Mouse (Mus musculus) stomach, postnatal 0 days (tissue): ENCODE data around the gene Fastkd5.

ENCODE experiments used
- CTCF ChIP-seq: IDR thresholded peaks from 2 replicates; pipeline ENCODE4 v1.5.1; 2016; ENCODE audit warnings: antibody characterized with exemption, low read depth, mild to moderate bottlenecking, moderate library complexity
- EP300 ChIP-seq: optimal IDR thresholded peaks from 2 replicates; pipeline ENCODE3; 2016; ENCODE audit warnings: antibody characterized with exemption

- TF ChIP-seq CTCF (peak; percentile 76), EP300 (no peak)
These were observed 51.7 kb downstream of the Fastkd5 start for GRCm38 (mm10) chr2:130578148-130578547.
